ENCODE assay signal across 8 mouse cellular contexts in genomic region chr15:93595746-93596145, GRCm38 (mm10). TPM values are rescaled to one million over a fixed set of nuclear protein-coding genes. Genes with fewer than 3 reads are reported as not detected.
DNase-seq lines count a peak whose midpoint lies in the region; ATAC-seq and TF ChIP-seq lines count a peak whose summit lies in the region.

Gene Prickle1, minus strand, starts transcription at chr15:93595891.

- peak; percentile 90 for ATAC-seq in embryonic facial prominence, embryonic 15.5 days (ENCODE audit: insufficient number of reproducible peaks, low FRiP score, low TSS enrichment, low read depth)
- peak; percentile 93 for ATAC-seq in kidney, embryonic 14.5 days (ENCODE audit: low FRiP score, low TSS enrichment)

- H3K9me3 ChIP-seq in embryonic facial prominence, embryonic 15.5 days (replicated peaks) = no peaks in the 10 kb centered on the region
- no peaks in the 10 kb centered on the region for H3K9me3 ChIP-seq in heart, embryonic 10.5 days
- H3K9me3 ChIP-seq in kidney, embryonic 14.5 days (ENCODE audit: control insufficient read depth, low read length) = no peaks in the 10 kb centered on the region

- TF ChIP-seq CTCF in bone marrow macrophage, adult 2 months (IDR thresholded peaks at IDR 0.05; ENCODE audit: low read depth, low read length) = no peak

- TF ChIP-seq POLR2A in bone marrow macrophage, adult 2 months (IDR thresholded peaks at IDR 0.05; ENCODE audit: borderline replicate concordance, low read depth, low read length) = no peak
- peak; percentile 92 for TF ChIP-seq POLR2A in myocyte (IDR thresholded peaks at IDR 0.05; ENCODE audit: insufficient read length, low read depth)

- peaks cover 9% of the 10 kb centered on the region for H3K79me2 ChIP-seq in myocyte (ENCODE audit: control insufficient read depth, insufficient read depth)

- peak within 1 kb of the TSS; percentile 64 for H3ac ChIP-seq in myocyte (ENCODE audit: control insufficient read depth, insufficient read length)

- H3K4me2 ChIP-seq in embryonic facial prominence, embryonic 15.5 days (replicated peaks) = peak within 1 kb of the TSS; percentile 88
- H3K4me2 ChIP-seq in kidney, embryonic 14.5 days (replicated peaks; ENCODE audit: low read depth, low read length) = peak within 1 kb of the TSS; percentile 82
- H3K4me2 ChIP-seq in myocyte (ENCODE audit: low read depth) = peak within 1 kb of the TSS; percentile 99

- H3K4me3 ChIP-seq in bone marrow macrophage, adult 2 months (ENCODE audit: insufficient read depth, low read length) = peak within 1 kb of the TSS; percentile 71
- peak within 1 kb of the TSS; percentile 95 for H3K4me3 ChIP-seq in embryonic facial prominence, embryonic 15.5 days (replicated peaks)
- H3K4me3 ChIP-seq in heart, embryonic 10.5 days = peak within 1 kb of the TSS; percentile 92
- H3K4me3 ChIP-seq in kidney, embryonic 14.5 days (ENCODE audit: low read length) = peak within 1 kb of the TSS; percentile 89
- peak within 1 kb of the TSS; percentile 49 for H3K4me3 ChIP-seq in myocyte

- no peaks in the 10 kb centered on the region for H3K4me1 ChIP-seq in bone marrow macrophage, adult 2 months (ENCODE audit: control insufficient read depth, insufficient read depth, low read length)
- peaks cover 44% of the 10 kb centered on the region for H3K4me1 ChIP-seq in embryonic facial prominence, embryonic 15.5 days
- H3K4me1 ChIP-seq in heart, embryonic 10.5 days = peaks cover 40% of the 10 kb centered on the region
- peaks cover 35% of the 10 kb centered on the region for H3K4me1 ChIP-seq in kidney, embryonic 14.5 days (ENCODE audit: control insufficient read depth, insufficient read depth, low read length)

- no peak within 1 kb of the TSS for H3K27ac ChIP-seq in bone marrow macrophage, adult 2 months (ENCODE audit: insufficient read depth, low read depth, low read length)
- peak within 1 kb of the TSS; percentile 98 for H3K27ac ChIP-seq in embryonic facial prominence, embryonic 15.5 days (replicated peaks)
- H3K27ac ChIP-seq in heart, embryonic 10.5 days = peak within 1 kb of the TSS; percentile 98
- H3K27ac ChIP-seq in kidney, embryonic 14.5 days (ENCODE audit: low read depth, low read length) = peak within 1 kb of the TSS; percentile 92

- peak within 1 kb of the TSS; percentile 96 for H3K9ac ChIP-seq in embryonic facial prominence, embryonic 15.5 days
- H3K9ac ChIP-seq in kidney, embryonic 14.5 days (ENCODE audit: low read depth, low read length) = peak within 1 kb of the TSS; percentile 94

- no peaks in the 10 kb centered on the region for H3K36me3 ChIP-seq in embryonic facial prominence, embryonic 15.5 days
- H3K36me3 ChIP-seq in heart, embryonic 10.5 days = no peaks in the 10 kb centered on the region
- no peaks in the 10 kb centered on the region for H3K36me3 ChIP-seq in kidney, embryonic 14.5 days (ENCODE audit: control insufficient read depth, insufficient read depth, low read length)
- no peaks in the 10 kb centered on the region for H3K36me3 ChIP-seq in myocyte (ENCODE audit: control insufficient read depth, insufficient read depth)

- no peaks in the 10 kb centered on the region for H3K27me3 ChIP-seq in embryonic facial prominence, embryonic 15.5 days
- no peaks in the 10 kb centered on the region for H3K27me3 ChIP-seq in heart, embryonic 10.5 days (ENCODE audit: insufficient read depth, poor library complexity, severe bottlenecking)
- H3K27me3 ChIP-seq in kidney, embryonic 14.5 days (ENCODE audit: control insufficient read depth, insufficient read depth, low read length) = no peaks in the 10 kb centered on the region
- no peaks in the 10 kb centered on the region for H3K27me3 ChIP-seq in myocyte (ENCODE audit: control insufficient read depth, insufficient read depth, insufficient read length)

- WGBS in embryonic facial prominence, embryonic 15.5 days = 0% methylated on average over 52 of the region's 60 CpGs
- WGBS in heart, embryonic 10.5 days = under 1% methylated on average over 60 of the region's 60 CpGs
- WGBS in kidney, embryonic 14.5 days = under 1% methylated on average over 51 of the region's 60 CpGs

- DNase-seq in 416B (ENCODE audit: low read depth) = peak; percentile 78
- DNase-seq in heart, embryonic 10.5 days (ENCODE audit: low spot score) = peak; percentile 93
- peak; percentile 87 for DNase-seq in liver
- DNase-seq in spleen, postnatal 4 days (ENCODE audit: low spot score in 2 of 2) = peak; percentile 76 to 88

TF ChIP-seq in myocyte, 11 proteins besides CTCF, POLR2A, EP300 and RAD21:
- TF ChIP-seq REST (IDR thresholded peaks at IDR 0.05; ENCODE audit: insufficient read depth, insufficient read length) (no peak), TCF3 (IDR thresholded peaks at IDR 0.05; ENCODE audit: insufficient read length, low read depth) (peak; percentile 29), MYOD1 (IDR thresholded peaks at IDR 0.05; ENCODE audit: control insufficient read depth in 1 of 3, insufficient read length in 2 of 3, low read depth in 2 of 3) (peak in 2 of 3 experiments; percentile 18 to 67), USF1 (IDR thresholded peaks at IDR 0.05; ENCODE audit: low read depth) (no peak), MAX (IDR thresholded peaks at IDR 0.05; ENCODE audit: low read depth) (no peak), POLR2AphosphoS2 (IDR thresholded peaks at IDR 0.05; ENCODE audit: insufficient read length, low read depth) (peak; percentile 94), MYOG (IDR thresholded peaks at IDR 0.05; ENCODE audit: control insufficient read depth in 1 of 3, insufficient read depth in 1 of 3, insufficient read length in 2 of 3, low read depth in 2 of 3) (peak in 1 of 3 experiments; percentile 67), SRF (IDR thresholded peaks at IDR 0.05; ENCODE audit: control insufficient read depth, insufficient read length, low read depth) (no peak)

RNA-seq across cellular contexts. Expression of gene Prickle1, which starts in this region (rescaled TPM):
- polyA plus RNA-seq in bone marrow macrophage, adult 2 months (2012; ENCODE audit: insufficient read depth, insufficient read length, missing spikeins) = not detected in 2 replicates
- polyA plus RNA-seq in embryonic facial prominence, embryonic 15.5 days (2015; fragmentation: Nextera tagmentation; extraction: Ambion mirVana) = 40.2 TPM in 2 replicates
- 28.5 and 33.4 TPM in 2 replicates for polyA plus RNA-seq in heart, embryonic 10.5 days (2016; fragmentation: Nextera tagmentation; extraction: Ambion mirVana)
- 12.6 and 27.7 TPM in 2 replicates for polyA plus RNA-seq in kidney, embryonic 14.5 days (2014; fragmentation: Nextera tagmentation; extraction: Ambion mirVana)
- 8.0 TPM for polyA plus RNA-seq in myocyte (2012; fragmentation: generic; extraction: Trizol)
